Comparison of ENCODE assay signal across 8 mouse cellular contexts in the genomic region with DNA sequence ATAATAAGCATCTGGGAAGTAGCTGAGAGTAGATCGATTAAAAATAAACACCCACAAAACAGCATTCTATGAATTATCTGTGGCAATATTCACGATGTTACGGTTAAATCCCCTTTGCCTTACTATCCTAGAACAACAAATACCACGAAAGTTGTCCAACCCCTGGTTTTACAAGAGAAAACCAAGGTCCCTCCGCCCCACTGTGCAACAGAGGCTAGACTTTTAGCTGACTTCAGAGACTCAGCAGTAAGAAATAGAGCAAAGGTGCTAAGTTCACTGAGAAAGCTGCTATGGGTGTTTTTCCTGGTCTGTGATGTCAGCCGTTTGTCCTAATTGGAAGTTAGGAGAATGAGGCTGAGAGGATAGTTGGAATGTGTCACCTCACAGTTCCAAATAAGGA. TPM values are rescaled to one million over a fixed set of nuclear protein-coding genes. Genes with fewer than 3 reads are reported as not detected.
DNase-seq lines count a peak whose midpoint lies in the region; ATAC-seq and TF ChIP-seq lines count a peak whose summit lies in the region.

No protein-coding gene starts in this region.

- H3K9ac ChIP-seq in heart, postnatal 0 days (replicated peaks; ENCODE audit: low read depth, low read length): no peak overlapping the region
- peak overlapping the region; percentile 68; the same call in 1 of the 2 replicates for H3K9ac ChIP-seq in forebrain, embryonic 16.5 days (replicated peaks; ENCODE audit: low read depth, low read length)
- H3K9ac ChIP-seq in midbrain, embryonic 12.5 days (replicated peaks): peak overlapping the region; percentile 57; the same call in 1 of the 2 replicates

- H3K36me3 ChIP-seq in heart, postnatal 0 days (replicated peaks; ENCODE audit: control insufficient read depth, insufficient read depth, low read length): peaks cover 6% of the 10 kb centered on the region; the same call in 1 of the 2 replicates
- no peaks in the 10 kb centered on the region for H3K36me3 ChIP-seq in forebrain, embryonic 16.5 days (ENCODE audit: control insufficient read depth, insufficient read depth)
- H3K36me3 ChIP-seq in midbrain, embryonic 12.5 days: no peaks in the 10 kb centered on the region

- H3K27me3 ChIP-seq in heart, postnatal 0 days (ENCODE audit: control insufficient read depth, insufficient read depth, low read length): no peaks in the 10 kb centered on the region
- H3K27me3 ChIP-seq in forebrain, embryonic 16.5 days (replicated peaks; ENCODE audit: control insufficient read depth, insufficient read depth, low read length): 0 out of 2 replicates have a peak, but pooled peaks cover 5% of the 10 kb centered on the region
- H3K27me3 ChIP-seq in midbrain, embryonic 12.5 days: peaks cover 34% of the 10 kb centered on the region

- ATAC-seq in heart, postnatal 0 days (ENCODE audit: insufficient read depth, low read depth): no peak
- no peak for ATAC-seq in forebrain, embryonic 16.5 days
- ATAC-seq in midbrain, embryonic 12.5 days (ENCODE audit: low FRiP score, low read depth): no peak

- H3K4me3 ChIP-seq in heart, postnatal 0 days (ENCODE audit: low read depth, low read length): peak overlapping the region; percentile 67
- H3K4me3 ChIP-seq in forebrain, embryonic 16.5 days (replicated peaks; ENCODE audit: low read length): peak overlapping the region; percentile 65
- peak overlapping the region; percentile 65 for H3K4me3 ChIP-seq in midbrain, embryonic 12.5 days

- DNase-seq in heart, postnatal 0 days (ENCODE audit: low spot score): peak; percentile 13
- no peak for DNase-seq in heart, postnatal 25 days (ENCODE audit: low spot score)
- DNase-seq in MN1 (ENCODE audit: low spot score): peak; percentile 29
- no peak for DNase-seq in spleen, postnatal 10 days (ENCODE audit: low spot score in 2 of 2)
- DNase-seq in adrenal gland, adult 2 months: no peak
- DNase-seq in frontal cortex, adult 2 months (ENCODE audit: extremely low spot score in 1 of 2, low spot score in 1 of 2): no peak

- no peak for TF ChIP-seq CTCF in heart, postnatal 0 days (IDR thresholded peaks at IDR 0.05; ENCODE audit: low read depth)

- TF ChIP-seq EP300 in heart, postnatal 0 days (IDR thresholded peaks at IDR 0.05; ENCODE audit: low read depth): no peak

- H3K9me3 ChIP-seq in heart, postnatal 0 days (replicated peaks; ENCODE audit: control insufficient read depth, low read length): no peaks in the 10 kb centered on the region
- H3K9me3 ChIP-seq in forebrain, embryonic 16.5 days (ENCODE audit: control insufficient read depth, low read length): no peaks in the 10 kb centered on the region
- H3K9me3 ChIP-seq in midbrain, embryonic 12.5 days: no peaks in the 10 kb centered on the region

- H3K4me2 ChIP-seq in heart, postnatal 0 days (ENCODE audit: low read depth, low read length): peak overlapping the region; percentile 86
- peak overlapping the region; percentile 91 for H3K4me2 ChIP-seq in forebrain, embryonic 16.5 days (ENCODE audit: low read length)
- peak overlapping the region; percentile 78 for H3K4me2 ChIP-seq in midbrain, embryonic 12.5 days (replicated peaks)

- WGBS in heart, postnatal 0 days: 49% methylated on average over 6 of the region's 6 CpGs
- 57% methylated on average over 6 of the region's 6 CpGs for WGBS in forebrain, embryonic 16.5 days
- WGBS in midbrain, embryonic 12.5 days: 61% methylated on average over 6 of the region's 6 CpGs

- intact Hi-C loops in heart, postnatal 25 days (cut with DNase I): no loop called here

- H3K27ac ChIP-seq in heart, postnatal 0 days (ENCODE audit: low read depth): no peak overlapping the region
- peak overlapping the region; percentile 95 for H3K27ac ChIP-seq in forebrain, embryonic 16.5 days (ENCODE audit: low read length)
- H3K27ac ChIP-seq in midbrain, embryonic 12.5 days (replicated peaks): no peak overlapping the region

- peaks cover 9% of the 10 kb centered on the region; the same call in 1 of the 2 replicates for H3K4me1 ChIP-seq in heart, postnatal 0 days (ENCODE audit: control insufficient read depth, insufficient read depth)
- H3K4me1 ChIP-seq in forebrain, embryonic 16.5 days (replicated peaks; ENCODE audit: control insufficient read depth, insufficient read depth, low read length): peaks cover 16% of the 10 kb centered on the region
- peaks cover 18% of the 10 kb centered on the region for H3K4me1 ChIP-seq in midbrain, embryonic 12.5 days

RNA-seq across cellular contexts. Expression of a gene that starts 1.0 kb away (rescaled TPM):
- not detected in 2 replicates for total RNA-seq in heart, postnatal 0 days (2014; rRNA removed; ENCODE audit: low replicate concordance)
- polyA plus RNA-seq in heart, postnatal 0 days (2015; fragmentation: Nextera tagmentation; extraction: Ambion mirVana): 0.34 and 0.40 TPM in 2 replicates
- under 1 TPM; 0.28 to 0.86 TPM for total RNA-seq in heart, postnatal 25 days (2021)
- 0.29 and 0.77 TPM in 2 replicates for polyA plus RNA-seq in forebrain, embryonic 16.5 days (2015; fragmentation: Nextera tagmentation; extraction: Ambion mirVana)
- polyA plus RNA-seq in midbrain, embryonic 12.5 days (2016; fragmentation: Nextera tagmentation; extraction: Ambion mirVana): 0.27 and 0.63 TPM in 2 replicates
- total RNA-seq in adrenal gland, adult 2 months (2021): 1 to 10 TPM; 2.0 to 4.7 TPM
- 5.3 and 7.5 TPM in 2 replicates for polyA plus RNA-seq in adrenal gland, adult 2 months (2012; rRNA removed)
- polyA plus RNA-seq in frontal cortex, adult 2 months (2012; rRNA removed): 0.74 and 0.82 TPM in 2 replicates

RNA-seq across cellular contexts. Expression of a gene that starts 1.9 kb away (rescaled TPM):
- total RNA-seq in heart, postnatal 0 days (2014; rRNA removed; ENCODE audit: low replicate concordance): 14.8 and 17.1 TPM in 2 replicates
- 14.9 and 17.0 TPM in 2 replicates for polyA plus RNA-seq in heart, postnatal 0 days (2015; fragmentation: Nextera tagmentation; extraction: Ambion mirVana)
- total RNA-seq in heart, postnatal 25 days (2021): 10 to 100 TPM; 11.3 to 13.6 TPM
- 34.4 and 37.3 TPM in 2 replicates for polyA plus RNA-seq in forebrain, embryonic 16.5 days (2015; fragmentation: Nextera tagmentation; extraction: Ambion mirVana)
- 26.1 and 29.2 TPM in 2 replicates for polyA plus RNA-seq in midbrain, embryonic 12.5 days (2016; fragmentation: Nextera tagmentation; extraction: Ambion mirVana)
- 10 to 100 TPM; 33.2 to 47.4 TPM for total RNA-seq in adrenal gland, adult 2 months (2021)
- polyA plus RNA-seq in adrenal gland, adult 2 months (2012; rRNA removed): 52.8 and 56.1 TPM in 2 replicates
- 45.1 and 46.3 TPM in 2 replicates for polyA plus RNA-seq in frontal cortex, adult 2 months (2012; rRNA removed)

RNA-seq across cellular contexts. Expression of a gene that starts 11.0 kb away (rescaled TPM):
- not detected in 2 replicates for total RNA-seq in heart, postnatal 0 days (2014; rRNA removed; ENCODE audit: low replicate concordance)
- polyA plus RNA-seq in heart, postnatal 0 days (2015; fragmentation: Nextera tagmentation; extraction: Ambion mirVana): not detected in 2 replicates
- total RNA-seq in heart, postnatal 25 days (2021): not detected
- polyA plus RNA-seq in forebrain, embryonic 16.5 days (2015; fragmentation: Nextera tagmentation; extraction: Ambion mirVana): not detected in 2 replicates
- not detected in 2 replicates for polyA plus RNA-seq in midbrain, embryonic 12.5 days (2016; fragmentation: Nextera tagmentation; extraction: Ambion mirVana)
- total RNA-seq in adrenal gland, adult 2 months (2021): not detected
- 0.13 and 0.19 TPM in 2 replicates for polyA plus RNA-seq in adrenal gland, adult 2 months (2012; rRNA removed)
- 0.13 TPM in 1 of 2 replicates, not detected in the other for polyA plus RNA-seq in frontal cortex, adult 2 months (2012; rRNA removed)

RNA-seq across cellular contexts. Expression of a gene that starts 17.6 kb away (rescaled TPM):
- total RNA-seq in heart, postnatal 0 days (2014; rRNA removed; ENCODE audit: low replicate concordance): 88.8 and 103 TPM in 2 replicates
- polyA plus RNA-seq in heart, postnatal 0 days (2015; fragmentation: Nextera tagmentation; extraction: Ambion mirVana): 108 and 114 TPM in 2 replicates
- 100 to 1,000 TPM; 130 to 139 TPM for total RNA-seq in heart, postnatal 25 days (2021)
- 181 and 190 TPM in 2 replicates for polyA plus RNA-seq in forebrain, embryonic 16.5 days (2015; fragmentation: Nextera tagmentation; extraction: Ambion mirVana)
- 200 and 222 TPM in 2 replicates for polyA plus RNA-seq in midbrain, embryonic 12.5 days (2016; fragmentation: Nextera tagmentation; extraction: Ambion mirVana)
- total RNA-seq in adrenal gland, adult 2 months (2021): 100 to 1,000 TPM; 236 to 240 TPM
- 97.2 and 133 TPM in 2 replicates for polyA plus RNA-seq in adrenal gland, adult 2 months (2012; rRNA removed)
- 107 and 114 TPM in 2 replicates for polyA plus RNA-seq in frontal cortex, adult 2 months (2012; rRNA removed)

RNA-seq across cellular contexts. Expression of a gene that starts 46.9 kb away (rescaled TPM):
- 1.3 and 4.1 TPM in 2 replicates for total RNA-seq in heart, postnatal 0 days (2014; rRNA removed; ENCODE audit: low replicate concordance)
- polyA plus RNA-seq in heart, postnatal 0 days (2015; fragmentation: Nextera tagmentation; extraction: Ambion mirVana): 8.9 and 13.0 TPM in 2 replicates
- total RNA-seq in heart, postnatal 25 days (2021): 1 to 10 TPM; 7.7 to 9.4 TPM
- 5.2 and 5.7 TPM in 2 replicates for polyA plus RNA-seq in forebrain, embryonic 16.5 days (2015; fragmentation: Nextera tagmentation; extraction: Ambion mirVana)
- polyA plus RNA-seq in midbrain, embryonic 12.5 days (2016; fragmentation: Nextera tagmentation; extraction: Ambion mirVana): 4.4 and 7.9 TPM in 2 replicates
- total RNA-seq in adrenal gland, adult 2 months (2021): 10 to 100 TPM; 22.9 to 26.3 TPM
- polyA plus RNA-seq in adrenal gland, adult 2 months (2012; rRNA removed): 2.8 and 4.4 TPM in 2 replicates
- polyA plus RNA-seq in frontal cortex, adult 2 months (2012; rRNA removed): 23.9 and 31.7 TPM in 2 replicates

Comparison
In these comparisons a context has a peak if more than half of its experiments do, and no peak if none do; other contexts are left out.
1. DNase-seq: peak in heart, postnatal 0 days (single experiment) and MN1 (single experiment); none in heart, postnatal 25 days (single experiment), spleen, postnatal 10 days (0 of 2), adrenal gland, adult 2 months (single experiment) and frontal cortex, adult 2 months (0 of 2).
2. Peak in every context shown above with its lines, with median percentiles within 50 percentile points of each other: H3K4me2 ChIP-seq and H3K4me3 ChIP-seq.